Mouse (Mus musculus): ENCODE results near the gene Ptf1a. TPM values are rescaled to one million over a fixed set of nuclear protein-coding genes. Genes with fewer than 3 reads are reported as not detected.

The Ptf1a gene
- total and polyA plus RNA-seq, 3 experiments, result not detected

DNA sequence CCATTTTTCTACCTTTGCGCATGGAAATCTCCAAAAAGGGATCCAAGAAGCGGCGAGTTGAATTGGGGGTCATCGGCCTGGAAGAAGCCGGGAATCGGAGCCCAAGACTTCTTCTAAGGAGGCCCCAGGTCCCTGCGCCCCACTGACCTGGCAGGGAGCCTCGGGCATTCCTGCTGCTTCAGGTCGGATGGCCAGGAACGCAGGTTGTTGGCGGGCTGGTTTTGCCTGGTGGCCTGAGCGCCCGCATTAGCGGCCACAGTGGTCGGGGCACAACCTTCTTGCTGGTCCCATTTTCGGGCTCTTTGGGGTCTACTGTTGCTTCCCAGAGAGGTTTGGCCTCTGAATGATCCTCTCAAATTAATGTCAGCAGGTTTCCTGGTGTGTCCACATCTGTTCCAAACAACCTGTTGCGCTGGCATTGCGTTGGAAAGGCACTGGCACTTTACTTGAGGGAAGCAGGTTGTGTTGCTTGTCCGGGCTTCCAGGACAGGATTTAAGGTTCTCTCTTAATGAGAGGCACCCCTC is 7.1 kb downstream of the Ptf1a start (continued):
- TF ChIP-seq CTCF (conservative IDR thresholded peaks at IDR 0.05 in 1 of 2, IDR thresholded peaks at IDR 0.05 in 1 of 2; ENCODE audit: low read depth in 2 of 2, low read length in 2 of 2), result no peak

DNA sequence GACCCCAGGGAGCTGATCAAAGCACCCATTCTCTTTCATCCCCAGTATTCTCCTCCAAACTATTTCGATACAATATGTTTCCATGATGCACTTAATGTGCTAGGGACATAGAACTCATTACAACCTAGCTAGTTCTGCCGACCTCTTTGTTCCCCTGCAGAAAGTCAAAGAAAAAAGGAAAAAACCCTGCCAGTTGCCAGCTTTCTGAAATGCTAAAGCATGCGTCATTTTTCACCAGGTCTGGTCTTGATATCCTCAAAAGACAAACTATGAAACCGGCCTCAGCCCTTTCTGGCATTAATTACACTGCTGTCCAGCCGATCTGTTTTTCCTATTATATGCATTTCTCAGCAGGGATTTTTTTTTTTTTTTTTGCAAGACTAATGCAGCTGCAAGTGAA is 9.8 kb downstream of the Ptf1a start:
- dilution Hi-C loops (cut with MboI; ENCODE audit: extremely low pct_ligation_motif_present, extremely low pct_unique_long_range_greater_than_20kb, low sequenced_read_pairs), result no loop called here
- no peaks in the 10 kb centered on the region for H3K9me3 ChIP-seq (replicated peaks; ENCODE audit: low read length)
- H3K27me3 ChIP-seq (replicated peaks), result no peaks in the 10 kb centered on the region
- no peak overlapping the region for H3K27ac ChIP-seq (ENCODE audit: insufficient read depth, low read depth)
- no peak overlapping the region for H3K4me2 ChIP-seq (ENCODE audit: insufficient read depth, low read depth, poor library complexity, severe bottlenecking)
- H3K36me3 ChIP-seq (replicated peaks in 1 of 2; ENCODE audit: control insufficient read depth in 1 of 2, insufficient read depth in 1 of 2, low read length in 1 of 2), result no peaks in the 10 kb centered on the region
- H3K4me1 ChIP-seq (ENCODE audit: control insufficient read depth in 1 of 2, insufficient read depth in 2 of 2), result no peaks in the 10 kb centered on the region
- in situ Hi-C loops (cut with MboI; ENCODE audit: low pct_ligation_motif_present, low pct_unique_long_range_greater_than_20kb, low sequenced_read_pairs), result no loop called here
- no peak overlapping the region for H3K9ac ChIP-seq (ENCODE audit: insufficient read depth, low read depth)
- no peaks in the 10 kb centered on the region for H3K79me2 ChIP-seq (replicated peaks; ENCODE audit: control insufficient read depth, extremely low read depth, insufficient read depth, poor library complexity, severe bottlenecking)
- DNase-seq (ENCODE audit: extremely low read depth), result no peak
- TF ChIP-seq ETS1 (conservative IDR thresholded peaks at IDR 0.05; ENCODE audit: low read depth, low read length), result no peak
- TF ChIP-seq MAFK (IDR thresholded peaks at IDR 0.05; ENCODE audit: insufficient replicate concordance, low read length), result no peak
- TF ChIP-seq ZKSCAN1 (IDR thresholded peaks at IDR 0.05; ENCODE audit: borderline replicate concordance, low read depth, low read length), result no peak
- no peak overlapping the region for H3K4me3 ChIP-seq (replicated peaks in 1 of 3; ENCODE audit: low read depth in 2 of 3, low read length in 2 of 3, poor library complexity in 1 of 3)

DNA sequence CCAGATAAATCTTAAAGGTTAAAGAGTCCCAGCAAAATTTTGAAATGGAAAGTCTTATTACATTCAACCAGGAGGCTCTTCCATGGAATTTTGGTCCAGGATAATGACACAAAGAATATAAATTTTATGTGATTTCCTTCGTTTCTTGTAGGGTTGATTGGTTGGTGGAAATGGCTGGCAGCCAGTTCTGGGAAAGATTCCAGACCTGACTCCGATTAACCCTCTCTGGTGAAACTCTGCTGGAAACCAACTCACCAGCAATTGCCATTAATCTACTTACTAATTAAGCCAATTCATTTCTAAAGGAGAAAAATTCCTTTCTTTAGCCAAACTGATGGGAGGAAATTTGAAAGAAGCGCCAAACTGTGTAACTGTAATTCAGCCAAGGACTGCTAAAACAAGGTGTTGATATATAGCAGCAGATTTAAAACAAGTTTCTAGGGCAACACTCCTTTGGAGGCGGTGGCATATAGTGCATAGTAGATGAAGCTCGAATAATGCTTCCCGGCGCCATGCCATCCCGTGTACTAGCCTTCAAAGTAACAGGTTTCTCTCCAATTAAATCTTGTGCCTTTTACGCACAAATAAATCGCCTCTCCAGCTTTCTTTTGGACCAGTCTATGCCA is 10.5 kb downstream of the Ptf1a start:
- dilution Hi-C loops (cut with MboI; ENCODE audit: extremely low pct_ligation_motif_present, extremely low pct_unique_long_range_greater_than_20kb, low sequenced_read_pairs) (no loop called here), in situ Hi-C loops (cut with MboI; ENCODE audit: low pct_ligation_motif_present, low pct_unique_long_range_greater_than_20kb, low sequenced_read_pairs) (no loop called here)
- H3K36me3 ChIP-seq (replicated peaks in 1 of 2; ENCODE audit: control insufficient read depth in 1 of 2, insufficient read depth in 1 of 2, low read length in 1 of 2), result no peaks in the 10 kb centered on the region
- H3K4me2 ChIP-seq (ENCODE audit: insufficient read depth, low read depth, poor library complexity, severe bottlenecking), result no peak overlapping the region
- H3K4me3 ChIP-seq (replicated peaks in 1 of 3; ENCODE audit: low read depth in 2 of 3, low read length in 2 of 3, poor library complexity in 1 of 3), result no peak overlapping the region
- H3K4me1 ChIP-seq (ENCODE audit: control insufficient read depth in 1 of 2, insufficient read depth in 2 of 2), result no peaks in the 10 kb centered on the region
- DNase-seq (ENCODE audit: extremely low read depth), result no peak
- H3K9me3 ChIP-seq (replicated peaks; ENCODE audit: low read length), result no peaks in the 10 kb centered on the region
- H3K27me3 ChIP-seq (replicated peaks), result no peaks in the 10 kb centered on the region
- no peak for TF ChIP-seq SMC3 (IDR thresholded peaks at IDR 0.05; ENCODE audit: low read depth, low read length)
- TF ChIP-seq CHD1 (IDR thresholded peaks at IDR 0.05; ENCODE audit: low read depth, low read length), result no peak
- no peak for TF ChIP-seq ZMIZ1 (IDR thresholded peaks at IDR 0.05; ENCODE audit: low read depth, low read length)
- no peak for TF ChIP-seq ZNF384 (IDR thresholded peaks at IDR 0.05; ENCODE audit: low read depth, low read length)
- TF ChIP-seq JUND (conservative IDR thresholded peaks at IDR 0.05; ENCODE audit: low read depth, low read length), result no peak
- no peak for TF ChIP-seq RAD21 (IDR thresholded peaks at IDR 0.05; ENCODE audit: low read depth, low read length)
- TF ChIP-seq NRF1 (IDR thresholded peaks at IDR 0.05; ENCODE audit: low read depth, low read length), result no peak
- TF ChIP-seq CTCF (conservative IDR thresholded peaks at IDR 0.05 in 1 of 2, IDR thresholded peaks at IDR 0.05 in 1 of 2; ENCODE audit: low read depth in 2 of 2, low read length in 2 of 2), result no peak
- no peak for TF ChIP-seq MAFK (IDR thresholded peaks at IDR 0.05; ENCODE audit: insufficient replicate concordance, low read length)
- H3K79me2 ChIP-seq (replicated peaks; ENCODE audit: control insufficient read depth, extremely low read depth, insufficient read depth, poor library complexity, severe bottlenecking), result no peaks in the 10 kb centered on the region
- no peak overlapping the region for H3K27ac ChIP-seq (ENCODE audit: insufficient read depth, low read depth)
- H3K9ac ChIP-seq (ENCODE audit: insufficient read depth, low read depth), result no peak overlapping the region
